Mouse (Mus musculus) left cerebral cortex, adult 2 months (tissue): ENCODE results near the gene Lmod2. TPM values are rescaled to one million over a fixed set of nuclear protein-coding genes. Genes with fewer than 3 reads are reported as not detected.

Experiments
- DNase-seq, 2 experiments: peaks; one replicate each; pipeline ENCODE4 v3.0.0; 2021 to 2022; ENCODE audit warnings: low spot score in 2 of 2, mixed read lengths in 1 of 2; ENCODE audit errors: extremely low spot score in 1 of 2
- H3K27ac ChIP-seq: fragments of 200-600 bp; 2 replicates; pipeline ENCODE4 v1.8.1; 2022
- H3K4me3 ChIP-seq: fragments of 200-600 bp; 2 replicates; pipeline ENCODE4 v1.8.1; 2022
- CTCF ChIP-seq: fragments of 200-600 bp; IDR thresholded peaks from 2 replicates; pipeline ENCODE4 v1.8.1; 2022; ENCODE audit warnings: antibody characterized with exemption, mild to moderate bottlenecking, moderate library complexity
- intact Hi-C: fragments of 180-260 bp; cut with DNase I; formaldehyde crosslinking; loops from one replicate; pipeline ENCODE4 v1.15.1; 2025
- total RNA-seq, 2 experiments: library from RNA; stranded (reverse); gene quantifications; 2 replicates each; pipeline ENCODE4 v1.2.3; 2021

Gene Lmod2
- total RNA-seq, 2 experiments from 2014 or later, result not detected

- intact Hi-C loops, result no loop called here
- no peak for DNase-seq
These were observed 53.2 kb downstream of the Lmod2 start for GRCm38 (mm10) chr6:24650719-24651118.

GRCm38 (mm10) chr6:24651538-24651937, 54.0 kb downstream of the Lmod2 start:
- DNase-seq, result no peak
- intact Hi-C loops, result no loop called here
- Histone ChIP-seq H3K4me3 (no peak overlapping the region), H3K27ac (peak overlapping the region; percentile 42; the same call in 1 of the 2 replicates)
- TF ChIP-seq CTCF, result no peak

More at GRCm38 (mm10) chr6:24650719-24651118, 53.2 kb downstream of the Lmod2 start:
- Histone ChIP-seq H3K27ac (peak overlapping the region; percentile 77), H3K4me3 (no peak overlapping the region)
- no peak for TF ChIP-seq CTCF

Other genes starting within 250 kb of the Lmod2 start
- 1 to 10 TPM; 2.4 to 2.8 TPM for gene Iqub, start 82.7 kb upstream of the Lmod2 start, total RNA-seq
- 100 to 1,000 TPM; 272 to 273 TPM for gene Ndufa5, start 69.7 kb upstream of the Lmod2 start, total RNA-seq
- gene Asb15, start 69.6 kb upstream of the Lmod2 start, total RNA-seq, result not detected
- 100 to 1,000 TPM; 123 to 124 TPM for gene Wasl, start 67.2 kb downstream of the Lmod2 start, total RNA-seq
- gene Hyal6, start 135.5 kb downstream of the Lmod2 start, total RNA-seq, result not detected
- gene Hyal4, start 150.6 kb downstream of the Lmod2 start, total RNA-seq, result not detected
- gene Spam1, start 193.4 kb downstream of the Lmod2 start, total RNA-seq, result not detected